Mouse (Mus musculus) bone marrow, adult 2 months (tissue): ENCODE data around the gene Igsf3.

Source experiments
- CTCF ChIP-seq: fragments of 200-500 bp; IDR thresholded peaks from 2 replicates; pipeline ENCODE4 v1.5.1; 2011; ENCODE audit warnings: low read length, control low read depth; ENCODE audit not compliant: control insufficient read depth, insufficient read depth
- POLR2A ChIP-seq: fragments of 200-500 bp; IDR thresholded peaks from 2 replicates; pipeline ENCODE4 v1.6.1; 2011; ENCODE audit warnings: low read depth, mild to moderate bottlenecking, control low read depth, low read length, borderline replicate concordance; ENCODE audit not compliant: control insufficient read depth

DNA sequence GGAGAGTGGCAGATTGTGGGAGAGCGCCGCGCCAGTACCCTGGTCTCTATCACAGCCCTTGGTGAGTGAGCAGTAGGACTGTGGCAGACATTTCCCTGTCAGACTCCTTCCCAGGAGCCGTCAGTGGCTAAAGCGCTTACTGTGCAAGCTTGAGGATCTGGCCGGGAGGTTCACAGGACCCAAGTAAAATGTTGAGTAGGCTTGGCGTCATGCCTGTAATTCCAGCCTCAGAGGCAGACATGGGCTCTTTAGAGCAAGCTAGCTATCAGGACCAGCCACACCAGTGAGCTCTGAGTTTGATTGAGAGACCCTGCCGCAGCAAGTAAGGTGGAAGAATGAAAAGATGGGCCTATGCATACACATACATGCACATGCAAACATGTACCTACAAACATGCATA is 58.8 kb downstream of the Igsf3 start:
- TF ChIP-seq POLR2A (no peak), CTCF (no peak)
